Mouse (Mus musculus): ENCODE results near the gene Prpf3.
"Not testable (repeated sequence)": the region's sequence is repeated elsewhere in the genome, so short reads cannot be mapped to it uniquely, and the experiment has no call there.

Gene Prpf3

GRCm38 (mm10) chr3:95855502-95856089 is at the start of gene Prpf3:
Gene Prpf3, minus strand, starts transcription at chr3:95855885.
- DNase-seq (ENCODE audit: low spot score in 2 of 2) = peak; percentile 92 to 93

- no peak for DNase-seq (ENCODE audit: low spot score in 2 of 2)
Measured at GRCm38 (mm10) chr3:95904568-95904967, 48.9 kb upstream of the Prpf3 start, which contains the start of gene Car14. Gene Car14, minus strand, starts transcription at chr3:95904691.

- DNase-seq (ENCODE audit: low spot score in 2 of 2) = no peak
Measured at GRCm38 (mm10) chr3:95903753-95904502, 48.2 kb upstream of the Prpf3 start.

- no peak for DNase-seq (ENCODE audit: low spot score in 2 of 2)
Measured at GRCm38 (mm10) chr3:95902643-95903042, 47.0 kb upstream of the Prpf3 start.

GRCm38 (mm10) chr3:95902373-95902625 is 46.6 kb upstream of the Prpf3 start:
- no peak for DNase-seq (ENCODE audit: low spot score in 2 of 2)

- DNase-seq (ENCODE audit: low spot score in 2 of 2) = no peak
Measured at GRCm38 (mm10) chr3:95901616-95902372, 46.1 kb upstream of the Prpf3 start.

- no peak for DNase-seq (ENCODE audit: low spot score in 2 of 2)
Measured at GRCm38 (mm10) chr3:95899800-95900524, 44.3 kb upstream of the Prpf3 start.

GRCm38 (mm10) chr3:95895501-95895900 is 39.8 kb upstream of the Prpf3 start:
- DNase-seq (ENCODE audit: low spot score in 2 of 2) = not testable (repeated sequence)

GRCm38 (mm10) chr3:95894317-95895160 is 38.9 kb upstream of the Prpf3 start:
- peak in 1 of 2 experiments; percentile 29 for DNase-seq (ENCODE audit: low spot score in 2 of 2)

GRCm38 (mm10) chr3:95893606-95894316 is 38.1 kb upstream of the Prpf3 start, which contains the start of gene Aph1a:
Gene Aph1a, plus strand, starts transcription at chr3:95893969.
- peak; percentile 98 for DNase-seq (ENCODE audit: low spot score in 2 of 2)

- DNase-seq (ENCODE audit: low spot score in 2 of 2) = peak in 1 of 2 experiments; percentile 32
Measured at GRCm38 (mm10) chr3:95893126-95893525, 37.4 kb upstream of the Prpf3 start.

GRCm38 (mm10) chr3:95892066-95893052 is 36.7 kb upstream of the Prpf3 start:
- DNase-seq (ENCODE audit: low spot score in 2 of 2) = no peak

GRCm38 (mm10) chr3:95891211-95892065 is 35.8 kb upstream of the Prpf3 start, which contains the start of gene BC028528:
Gene BC028528, minus strand, starts transcription at chr3:95892005.
- DNase-seq (ENCODE audit: low spot score in 2 of 2) = peak; percentile 84 to 86

- DNase-seq (ENCODE audit: low spot score in 2 of 2) = no peak
Measured at GRCm38 (mm10) chr3:95889664-95890063, 34.0 kb upstream of the Prpf3 start.

- no peak for DNase-seq (ENCODE audit: low spot score in 2 of 2)
Measured at GRCm38 (mm10) chr3:95887596-95887995, 31.9 kb upstream of the Prpf3 start.

- DNase-seq (ENCODE audit: low spot score in 2 of 2) = no peak
Measured at GRCm38 (mm10) chr3:95884400-95884799, 28.7 kb upstream of the Prpf3 start.

- peak; percentile 67 to 75 for DNase-seq (ENCODE audit: low spot score in 2 of 2)
Measured at GRCm38 (mm10) chr3:95882816-95883425, 27.2 kb upstream of the Prpf3 start.

Measured in spleen, postnatal 36 days (tissue).